Mouse (Mus musculus) hindbrain, postnatal 0 days (tissue): ENCODE data around the gene Bmf. TPM values are rescaled to one million over a fixed set of nuclear protein-coding genes. Genes with fewer than 3 reads are reported as not detected.

Source experiments
- ATAC-seq: fragments of 200-750 bp; cut with Nextera tagmentation; 2 replicates; pipeline ENCODE4 v1.8.0; 2017; ENCODE audit warnings: mild to moderate bottlenecking, moderate TSS enrichment, moderate library complexity
- DNase-seq: peaks from one replicate; pipeline ENCODE4 v3.0.0-alpha.2; 2015; ENCODE audit warnings: low spot score
- H3K27ac ChIP-seq: fragments of 300-500 bp; sonication (generic); 2 replicates; pipeline ENCODE4 v1.5.1; 2014; ENCODE audit warnings: mild to moderate bottlenecking
- H3K27me3 ChIP-seq: fragments of 300-500 bp; sonication (generic); 2 replicates; pipeline ENCODE4 v1.6.1; 2014; ENCODE audit warnings: low read length, mixed read lengths; ENCODE audit not compliant: insufficient read depth
- H3K36me3 ChIP-seq: fragments of 300-500 bp; sonication (generic); 2 replicates; pipeline ENCODE4 v1.6.1; 2014; ENCODE audit warnings: low read length, mixed read lengths; ENCODE audit not compliant: insufficient read depth
- H3K4me1 ChIP-seq: fragments of 300-500 bp; sonication (generic); 2 replicates; pipeline ENCODE4 v1.6.1; 2014; ENCODE audit warnings: antibody characterized with exemption, low read length, mixed read lengths; ENCODE audit not compliant: insufficient read depth
- H3K4me2 ChIP-seq: fragments of 300-500 bp; sonication (generic); 2 replicates; pipeline ENCODE4 v1.6.1; 2014; ENCODE audit warnings: low read depth, mild to moderate bottlenecking, low read length, moderate library complexity, mixed read lengths
- H3K4me3 ChIP-seq: fragments of 300-500 bp; sonication (generic); 2 replicates; pipeline ENCODE4 v1.5.1; 2014; ENCODE audit warnings: low read length
- H3K9ac ChIP-seq: fragments of 300-500 bp; sonication (generic); replicated peaks from 2 replicates; pipeline ENCODE4 v1.6.1; 2014; ENCODE audit warnings: mild to moderate bottlenecking, low read length, moderate library complexity, mixed read lengths
- H3K9me3 ChIP-seq: fragments of 300-500 bp; sonication (generic); 2 replicates; pipeline ENCODE4 v1.6.1; 2016; ENCODE audit warnings: low read length, mixed read lengths
- CTCF ChIP-seq: IDR thresholded peaks from 2 replicates; pipeline ENCODE4 v1.5.1; 2016; ENCODE audit warnings: antibody characterized with exemption, control low read depth, low read depth
- WGBS: fragments of 180-500 bp; shearing (Covaris S2); extraction: QIAGEN DNeasy Blood & Tissue Kit; methylation state at CpG from one replicate; pipeline ENCODE4 v1.1.7; 2014; 5-methylcytosine and 5-hydroxymethylcytosine counted together
- polyA plus RNA-seq: library from polyadenylated mRNA; unstranded; fragments of >200 nt; fragmentation: Nextera tagmentation; extraction: Ambion mirVana; gene quantifications from 2 replicates; pipeline ENCODE4 v1.2.1, GENCODE M21; 2015
- total RNA-seq: library from RNA; depleted of rRNA; stranded (reverse); fragments of >200 nt; gene quantifications from 2 replicates; pipeline ENCODE4 v1.2.3, GENCODE M21; 2014

The Bmf gene
- total and polyA plus RNA-seq, 2 experiments from 2014 or later: 1.4 to 10.4 TPM

DNA sequence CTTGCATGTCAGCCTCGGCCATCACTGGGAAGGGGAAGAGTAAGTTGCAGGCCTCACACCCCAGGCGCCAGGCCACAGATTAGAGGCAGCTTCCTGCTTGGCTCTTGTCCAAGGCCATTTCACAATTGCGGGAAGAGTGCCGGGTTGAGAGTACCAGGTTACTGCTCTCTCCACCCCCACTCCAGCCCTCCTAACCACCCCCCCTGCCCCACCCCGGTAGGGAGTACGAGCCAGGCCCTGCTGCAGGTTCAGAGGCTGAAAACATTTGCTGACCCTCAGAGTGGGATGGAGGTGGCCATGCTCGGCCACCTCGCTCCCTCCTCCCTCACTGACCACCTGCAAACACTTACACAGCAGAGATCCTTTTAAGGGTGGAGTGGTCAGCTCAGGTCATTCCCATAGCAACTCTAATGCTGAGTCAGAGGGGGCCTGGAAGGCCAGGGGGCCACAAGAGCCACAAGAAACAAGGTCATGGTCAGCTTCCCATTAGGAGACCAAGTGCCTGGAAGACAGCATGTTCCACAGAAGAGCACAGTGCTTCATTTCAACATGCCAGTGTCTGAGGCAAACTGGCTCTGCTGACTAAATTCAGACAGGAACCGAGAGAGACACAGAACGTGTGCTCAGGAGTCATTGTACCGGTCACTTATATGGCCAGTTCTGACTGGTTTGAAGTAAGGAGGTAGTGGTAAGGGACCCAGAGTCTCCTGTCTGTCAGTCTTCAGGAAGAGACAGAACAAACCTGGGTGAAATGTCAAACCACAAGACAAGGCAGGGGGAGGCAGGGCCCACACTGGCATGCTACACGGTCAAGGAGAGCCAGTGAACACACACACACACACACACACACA is 59.0 kb downstream of the Bmf start:
- H3K27ac ChIP-seq: no peak overlapping the region
- ATAC-seq (peak; percentile 24; the same call in 1 of the 2 replicates), DNase-seq (peak; percentile 18)
- TF ChIP-seq CTCF: no peak
- H3K4me1 ChIP-seq: no peaks in the 10 kb centered on the region
- H3K9me3 ChIP-seq: no peaks in the 10 kb centered on the region
- no peak overlapping the region for H3K4me2 ChIP-seq
- H3K27me3 ChIP-seq: 0 out of 2 replicates have a peak, but pooled peaks cover 4% of the 10 kb centered on the region
- no peaks in the 10 kb centered on the region for H3K36me3 ChIP-seq
- H3K9ac ChIP-seq: no peak overlapping the region
- WGBS: 48% methylated on average over 12 of the region's 12 CpGs
- no peak overlapping the region for H3K4me3 ChIP-seq

DNA sequence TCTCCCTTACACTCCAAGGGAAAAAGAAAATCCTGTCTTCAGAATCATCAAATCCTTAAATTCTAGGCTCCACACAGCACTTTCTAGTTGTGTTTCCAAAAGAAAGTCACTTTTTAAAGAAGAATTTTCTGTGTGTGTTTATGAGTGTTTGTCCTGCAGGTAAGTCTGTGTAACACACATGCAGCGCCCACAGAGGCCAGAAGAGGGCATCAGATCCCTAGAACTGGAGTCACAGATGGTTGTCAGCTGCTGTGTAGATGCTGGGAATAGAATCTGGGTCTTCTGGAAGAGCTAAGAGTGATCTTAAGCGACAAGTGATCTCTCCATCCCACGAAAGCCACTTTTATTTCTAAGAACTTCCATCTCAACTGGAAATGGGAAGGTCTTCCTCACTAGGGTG is 61.7 kb downstream of the Bmf start:
- Histone ChIP-seq H3K27ac (no peak overlapping the region), H3K27me3 (0 out of 2 replicates have a peak, but pooled peaks cover 4% of the 10 kb centered on the region), H3K9me3 (no peaks in the 10 kb centered on the region), H3K4me2 (no peak overlapping the region), H3K9ac (no peak overlapping the region), H3K36me3 (no peaks in the 10 kb centered on the region), H3K4me3 (no peak overlapping the region), H3K4me1 (no peaks in the 10 kb centered on the region)
- no peak for DNase-seq
- TF ChIP-seq CTCF: peak; percentile 41
- 69% methylated on average over 3 of the region's 3 CpGs for whole genome bisulfite sequencing
- ATAC-seq: no peak

GRCm38 (mm10) chr2:118486933-118487332 is 62.6 kb downstream of the Bmf start:
- H3K4me3 ChIP-seq: no peak overlapping the region
- TF ChIP-seq CTCF: peak; percentile 99
- peak; percentile 64 for DNase-seq
- no peak overlapping the region for H3K9ac ChIP-seq
- no peak overlapping the region for H3K27ac ChIP-seq
- H3K4me1 ChIP-seq: no peaks in the 10 kb centered on the region
- 15% methylated on average over 12 of the region's 12 CpGs for WGBS
- H3K27me3 ChIP-seq: 0 out of 2 replicates have a peak, but pooled peaks cover 4% of the 10 kb centered on the region
- H3K9me3 ChIP-seq: no peaks in the 10 kb centered on the region
- H3K36me3 ChIP-seq: no peaks in the 10 kb centered on the region
- no peak overlapping the region for H3K4me2 ChIP-seq
- ATAC-seq: peak; percentile 50; the same call in 1 of the 2 replicates

GRCm38 (mm10) chr2:118485415-118485814 is 64.1 kb downstream of the Bmf start:
- Histone ChIP-seq H3K4me1 (no peaks in the 10 kb centered on the region), H3K27me3 (0 out of 2 replicates have a peak, but pooled peaks cover 4% of the 10 kb centered on the region), H3K9me3 (no peaks in the 10 kb centered on the region), H3K9ac (no peak overlapping the region), H3K27ac (no peak overlapping the region), H3K36me3 (no peaks in the 10 kb centered on the region), H3K4me3 (no peak overlapping the region), H3K4me2 (no peak overlapping the region)
- ATAC-seq (no peak), DNase-seq (no peak)
- no peak for TF ChIP-seq CTCF
- WGBS: 76% methylated on average over 3 of the region's 3 CpGs

DNA sequence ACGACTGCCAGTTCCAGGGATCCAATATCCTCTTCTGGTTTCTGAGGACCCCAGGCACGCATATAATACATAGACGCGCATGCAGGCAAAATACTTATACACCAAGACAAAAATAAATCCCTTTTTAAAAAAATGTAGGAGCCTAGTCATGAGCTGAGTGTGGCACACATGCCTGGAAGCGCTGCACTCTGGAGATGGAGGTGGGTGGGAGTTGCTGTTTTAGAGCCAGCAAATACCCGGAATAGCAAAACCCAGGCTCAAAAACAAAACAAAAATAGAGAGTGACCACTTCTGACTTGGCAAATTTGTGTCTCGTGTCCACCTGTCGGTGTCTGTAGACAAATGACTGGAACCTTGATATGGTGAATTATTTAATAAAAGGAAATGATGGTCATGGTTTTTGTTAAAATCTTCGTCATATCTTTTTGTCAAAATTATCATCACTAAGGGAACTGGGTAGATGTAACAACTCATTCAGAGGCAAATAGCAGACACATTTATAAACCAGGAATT is 65.0 kb downstream of the Bmf start:
- Histone ChIP-seq H3K27me3 (0 out of 2 replicates have a peak, but pooled peaks cover 4% of the 10 kb centered on the region), H3K9ac (no peak overlapping the region), H3K27ac (no peak overlapping the region), H3K36me3 (no peaks in the 10 kb centered on the region), H3K9me3 (no peaks in the 10 kb centered on the region), H3K4me2 (no peak overlapping the region), H3K4me3 (no peak overlapping the region), H3K4me1 (no peaks in the 10 kb centered on the region)
- no peak for ATAC-seq
- 82% methylated on average over 9 of the region's 9 CpGs for WGBS
- no peak for TF ChIP-seq CTCF
- no peak for DNase-seq

- ATAC-seq: no peak
- no peak for TF ChIP-seq CTCF
Observed at GRCm38 (mm10) chr2:118483032-118483431, 66.5 kb downstream of the Bmf start.

More at GRCm38 (mm10) chr2:118483032-118483431, 66.5 kb downstream of the Bmf start:
- H3K4me1 ChIP-seq: peaks cover 7% of the 10 kb centered on the region
- 0 out of 2 replicates have a peak, but pooled peaks cover 4% of the 10 kb centered on the region for H3K27me3 ChIP-seq
- H3K36me3 ChIP-seq: no peaks in the 10 kb centered on the region
- WGBS: 84% methylated on average over 5 of the region's 5 CpGs
- no peak for DNase-seq
- H3K27ac ChIP-seq: no peak overlapping the region
- no peak overlapping the region for H3K9ac ChIP-seq
- H3K9me3 ChIP-seq: no peaks in the 10 kb centered on the region
- H3K4me3 ChIP-seq: no peak overlapping the region
- no peak overlapping the region for H3K4me2 ChIP-seq
